Mouse (Mus musculus) liver, adult 2 months (tissue): Measurements from ENCODE around the gene Hoxc13.

Source experiments
- CTCF ChIP-seq: fragments of 200-500 bp; IDR thresholded peaks from 2 replicates; pipeline ENCODE4 v1.5.1; 2011; ENCODE audit warnings: low read depth, low read length, control low read depth
- POLR2A ChIP-seq: fragments of 200-500 bp; IDR thresholded peaks from 2 replicates; pipeline ENCODE4 v1.6.1; 2011; ENCODE audit warnings: low read length, control low read depth; ENCODE audit not compliant: insufficient read depth; ENCODE audit errors: extremely low read depth

DNA sequence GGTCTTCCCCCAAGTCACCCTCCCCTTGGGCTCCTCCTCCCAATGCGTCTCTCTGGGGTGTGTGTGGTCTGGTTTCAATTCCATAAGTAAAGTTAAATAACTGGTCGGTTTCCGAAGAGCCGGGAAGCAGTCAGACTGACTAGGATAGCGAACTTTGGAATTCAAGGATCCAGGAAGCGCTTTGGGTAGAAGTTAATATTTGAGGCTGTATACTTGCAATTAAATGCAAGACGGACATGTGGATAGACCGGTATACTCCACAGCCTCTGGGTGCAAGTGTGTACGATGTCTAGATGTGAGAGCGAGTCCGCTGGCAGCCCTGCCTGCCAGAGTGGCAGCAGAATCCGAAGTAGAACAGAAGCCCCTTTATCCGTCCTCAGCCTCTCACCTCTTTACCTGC is 41.6 kb downstream of the Hoxc13 start:
- TF ChIP-seq CTCF, result no peak
- no peak for TF ChIP-seq POLR2A
